Mouse (Mus musculus): Measurements from ENCODE around the gene Sirt6.
"Not testable (repeated sequence)": the region's sequence is repeated elsewhere in the genome, so short reads cannot be mapped to it uniquely, and the experiment has no call there.

Sirt6 gene

DNA sequence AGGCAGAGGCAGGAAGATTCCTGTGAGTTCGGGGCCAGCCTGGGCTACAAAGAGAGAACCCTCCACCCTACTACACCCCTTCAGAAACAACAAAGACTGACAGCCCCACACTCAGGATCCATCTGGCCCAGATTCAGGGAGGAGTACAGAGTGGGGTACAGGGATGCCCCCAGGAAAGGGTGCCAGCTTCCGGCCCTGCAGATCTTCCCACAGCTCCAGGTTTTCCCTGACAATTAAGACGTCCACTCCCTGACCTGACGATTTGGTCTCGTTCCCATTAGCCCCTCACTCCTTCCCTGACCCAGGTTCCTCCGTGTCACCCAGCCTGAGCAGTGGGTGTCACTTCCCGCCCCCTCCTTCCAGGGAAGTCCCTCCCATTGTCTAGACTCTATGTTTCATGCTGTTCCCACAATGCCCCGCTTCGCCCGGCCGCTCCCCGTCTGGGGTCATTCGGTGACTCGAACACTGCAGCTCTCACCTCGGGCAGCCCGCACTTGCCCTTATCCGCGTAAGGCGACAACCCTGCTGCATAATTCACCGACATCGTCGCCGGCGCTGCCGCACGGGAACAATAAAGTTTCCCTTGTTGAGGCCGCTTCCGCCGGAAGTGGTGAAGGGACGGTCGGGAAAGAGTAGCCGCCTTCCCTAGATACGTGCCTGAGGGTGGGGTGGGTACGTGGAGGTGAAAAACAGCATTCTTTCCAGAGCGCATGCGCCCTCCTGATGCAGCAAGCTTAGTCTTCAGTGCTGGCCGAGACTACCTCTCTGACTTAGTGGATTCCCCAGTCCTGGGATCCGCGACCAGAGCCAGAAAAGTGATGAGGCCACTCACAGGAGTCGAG is at the start of gene Sirt6:
TSS of gene Sirt6 (minus strand) at position 804 of the 842 bp plus-strand sequence.
- DNase-seq (ENCODE audit: low spot score in 2 of 2) = peak; percentile 92 to 93

DNA sequence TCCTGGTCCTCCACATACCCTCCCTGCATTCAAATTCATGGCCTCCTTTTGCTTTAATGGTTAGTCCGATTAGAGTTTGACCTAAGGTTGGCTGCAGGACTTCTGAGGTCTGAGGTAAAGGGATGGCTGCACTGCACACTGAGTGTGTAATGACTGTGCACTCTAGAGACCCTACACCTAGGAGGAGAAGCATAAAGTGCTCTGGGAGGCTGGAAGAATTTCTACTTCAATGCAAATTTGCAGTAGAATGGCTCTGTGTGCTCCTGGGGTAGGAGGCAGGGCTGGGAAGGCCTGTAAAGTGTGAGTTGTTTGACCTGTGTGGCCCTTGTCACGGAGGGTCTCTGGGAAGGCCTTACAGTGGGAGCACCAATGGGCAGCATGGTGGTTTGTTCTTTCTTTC is 28.6 kb upstream of the Sirt6 start:
- DNase-seq (ENCODE audit: low spot score in 2 of 2) = no peak

DNA sequence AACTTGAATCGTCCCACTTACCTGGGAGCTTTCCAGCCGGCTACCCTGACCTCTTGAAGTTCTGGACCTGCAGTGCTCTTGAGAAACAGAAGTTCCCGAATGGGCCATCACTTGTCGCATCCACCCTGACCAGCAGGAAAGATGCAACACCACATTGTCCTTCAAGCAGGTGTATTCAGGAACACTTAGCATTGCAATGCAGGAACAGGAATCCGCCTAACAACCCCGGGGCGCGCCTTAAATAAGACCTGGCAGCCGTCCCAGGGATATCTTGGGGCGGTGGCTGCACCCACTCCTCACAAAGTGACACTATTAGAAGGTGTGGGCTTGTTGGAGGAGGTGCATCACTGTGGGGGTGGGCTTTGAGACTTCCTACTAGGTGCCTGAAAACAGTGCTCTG is 27.6 kb upstream of the Sirt6 start:
- DNase-seq (ENCODE audit: low spot score in 2 of 2) = no peak

GRCm38 (mm10) chr10:81648803-81649775 is 21.5 kb upstream of the Sirt6 start, which contains the start of gene Gm10778:
Gene Gm10778 (plus strand): TSS chr10:81649059.
- peak; percentile 87 to 89 for DNase-seq (ENCODE audit: low spot score in 2 of 2)

DNA sequence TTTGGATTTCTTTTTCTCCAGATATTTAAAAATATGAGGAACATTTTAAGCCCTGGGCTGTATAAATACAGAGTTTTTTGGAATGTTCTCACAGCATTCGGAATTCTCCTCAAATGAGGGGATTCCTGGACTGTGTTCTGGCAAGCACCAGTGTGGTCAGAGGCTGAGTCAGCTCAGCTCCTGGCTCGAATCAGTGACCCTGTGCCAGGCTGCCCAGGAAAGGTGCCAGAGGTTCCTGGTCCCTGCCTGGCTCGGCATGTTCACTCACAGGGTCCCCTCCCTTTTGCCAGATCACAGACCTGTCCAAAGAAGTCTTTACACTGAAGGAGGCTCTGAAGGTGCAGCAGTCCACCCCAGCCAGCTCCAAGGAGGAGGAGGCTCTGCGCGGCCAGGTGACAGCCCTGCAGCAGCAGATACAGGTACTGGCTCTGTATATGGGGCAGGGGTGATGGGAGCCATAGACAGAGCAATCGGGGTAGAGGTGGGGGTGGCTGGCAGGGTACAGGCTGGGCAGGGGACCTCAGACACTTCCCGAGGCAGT is 18.5 kb upstream of the Sirt6 start:
- DNase-seq (ENCODE audit: low spot score in 2 of 2) = no peak

GRCm38 (mm10) chr10:81645391-81645790 is 17.8 kb upstream of the Sirt6 start:
- DNase-seq (ENCODE audit: low spot score in 2 of 2) = no peak

- no peak for DNase-seq (ENCODE audit: low spot score in 2 of 2)
Measured at GRCm38 (mm10) chr10:81644716-81645115, 17.1 kb upstream of the Sirt6 start.

DNA sequence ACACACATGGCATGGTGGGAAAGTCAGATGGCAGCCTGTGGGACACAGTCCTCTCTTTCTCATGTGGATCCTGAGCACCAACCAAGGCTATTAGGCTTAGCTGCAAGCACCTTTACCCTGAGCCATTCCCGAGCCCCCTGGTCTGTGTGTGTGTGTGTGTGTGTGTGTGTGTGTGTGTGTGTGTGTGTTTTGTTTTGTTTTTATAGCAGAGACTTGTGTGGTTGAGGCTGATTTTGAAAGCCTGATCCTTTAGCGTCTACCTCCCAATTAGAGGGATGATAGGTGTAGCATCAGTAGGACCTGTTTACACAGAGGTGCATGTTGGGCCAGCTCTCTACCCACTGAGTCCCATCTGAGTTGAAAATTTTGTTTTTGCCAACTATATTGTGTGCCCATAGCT is 16.6 kb upstream of the Sirt6 start:
- no peak for DNase-seq (ENCODE audit: low spot score in 2 of 2)

- peak; percentile 95 to 96 for DNase-seq (ENCODE audit: low spot score in 2 of 2)
Measured at GRCm38 (mm10) chr10:81643449-81644055, 16.0 kb upstream of the Sirt6 start.

DNA sequence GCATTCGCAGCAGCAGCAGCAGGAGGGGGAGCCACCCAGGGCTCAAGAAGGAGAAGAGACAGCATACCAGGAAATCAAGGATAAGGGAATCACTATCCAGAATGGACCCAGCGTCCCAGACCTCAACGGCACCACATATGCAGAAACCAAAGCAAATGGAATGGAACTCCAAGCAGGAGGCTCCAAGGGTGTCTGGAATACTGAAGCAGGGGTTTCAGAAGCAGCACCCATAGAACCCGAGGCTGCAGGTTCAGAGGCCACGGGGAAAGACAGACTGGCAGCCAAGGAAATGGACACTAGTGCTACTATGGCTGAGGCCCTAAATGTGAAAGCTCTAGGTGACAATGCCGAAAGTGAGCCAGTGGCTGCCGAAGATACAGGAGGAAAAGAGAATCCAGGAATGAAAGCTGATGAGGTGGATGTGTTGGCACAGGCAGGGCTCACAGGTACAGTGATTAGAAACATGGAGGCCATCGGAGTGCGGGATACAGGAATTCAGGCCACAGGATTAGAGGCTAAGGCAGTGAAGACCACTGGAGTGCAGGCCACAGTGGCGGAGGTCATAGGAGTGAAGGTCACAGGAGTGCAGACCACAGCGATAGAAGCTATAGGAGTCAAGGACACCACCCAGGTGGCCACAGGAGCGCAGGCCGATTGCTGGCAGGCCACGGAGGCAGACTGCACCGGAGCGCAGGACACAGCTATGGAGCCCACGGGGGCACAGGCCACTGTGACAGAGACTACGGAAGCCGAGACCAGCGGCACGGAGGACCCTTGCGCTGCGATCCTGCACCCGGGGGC is 15.3 kb upstream of the Sirt6 start:
- no peak for DNase-seq (ENCODE audit: low spot score in 2 of 2)

- DNase-seq (ENCODE audit: low spot score in 2 of 2) = no peak
Measured at GRCm38 (mm10) chr10:81641978-81642647, 14.5 kb upstream of the Sirt6 start.

DNA sequence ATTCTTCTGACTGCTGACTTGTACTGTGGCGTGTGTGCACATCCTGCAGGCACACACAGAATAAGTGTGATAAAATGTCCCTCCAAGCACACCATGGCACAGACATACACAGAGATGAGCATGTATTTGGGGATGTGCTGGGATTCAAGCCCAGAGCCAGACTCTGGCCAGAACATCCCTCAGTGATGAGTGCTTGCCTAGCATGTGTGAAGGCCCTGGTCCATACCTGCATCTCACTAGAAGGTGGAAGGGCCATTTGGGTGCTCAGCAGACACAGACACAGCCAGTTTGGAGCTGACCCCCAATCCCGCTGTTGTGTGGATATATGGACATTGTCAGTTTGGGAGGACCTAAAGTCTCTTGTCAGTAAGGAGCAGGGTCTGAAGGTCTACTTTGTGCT is 14.0 kb upstream of the Sirt6 start:
- DNase-seq (ENCODE audit: low spot score in 2 of 2) = no peak

DNA sequence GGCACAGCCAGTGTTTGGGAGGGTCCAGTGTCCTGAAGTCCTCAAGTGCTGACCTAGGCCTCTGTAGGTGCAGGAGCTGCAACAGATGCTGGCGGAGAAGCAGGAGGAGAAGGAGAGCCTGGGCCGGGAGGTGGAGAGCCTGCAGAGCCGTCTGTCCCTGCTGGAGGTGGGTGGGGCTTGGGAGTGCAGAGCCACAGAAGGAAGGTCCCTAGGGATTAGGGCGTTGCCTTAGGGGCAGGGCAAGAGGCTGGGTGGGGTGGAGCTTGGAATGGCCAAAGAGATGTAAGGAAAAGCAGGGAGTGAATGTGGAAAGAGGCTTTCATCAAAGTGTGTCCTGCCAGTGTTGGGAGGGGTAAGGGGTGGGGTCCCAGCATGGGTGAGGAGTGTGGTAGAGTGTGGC is 13.2 kb upstream of the Sirt6 start:
- DNase-seq (ENCODE audit: low spot score in 2 of 2) = not testable (repeated sequence)

DNA sequence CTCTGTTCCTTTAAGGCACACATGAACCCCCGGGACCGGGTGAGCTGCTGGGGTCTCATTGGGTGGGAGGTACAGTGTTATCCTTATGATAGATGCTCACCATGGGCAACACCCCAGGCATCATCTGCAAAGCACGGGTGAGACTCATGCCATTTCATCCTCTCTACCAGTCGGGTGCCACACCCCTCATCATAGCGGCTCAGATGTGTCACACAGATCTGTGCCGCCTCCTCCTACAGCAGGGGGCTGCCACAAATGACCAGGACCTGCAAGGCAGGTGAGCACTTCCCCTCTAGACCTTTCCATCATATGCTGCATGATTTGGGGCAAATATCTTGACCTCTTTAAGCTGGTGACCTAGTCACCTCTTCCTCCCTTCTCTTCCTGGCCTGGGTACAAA is 10.5 kb upstream of the Sirt6 start:
- no peak for DNase-seq (ENCODE audit: low spot score in 2 of 2)

- DNase-seq (ENCODE audit: low spot score in 2 of 2) = no peak
Measured at GRCm38 (mm10) chr10:81636338-81636737, 8.7 kb upstream of the Sirt6 start.

DNA sequence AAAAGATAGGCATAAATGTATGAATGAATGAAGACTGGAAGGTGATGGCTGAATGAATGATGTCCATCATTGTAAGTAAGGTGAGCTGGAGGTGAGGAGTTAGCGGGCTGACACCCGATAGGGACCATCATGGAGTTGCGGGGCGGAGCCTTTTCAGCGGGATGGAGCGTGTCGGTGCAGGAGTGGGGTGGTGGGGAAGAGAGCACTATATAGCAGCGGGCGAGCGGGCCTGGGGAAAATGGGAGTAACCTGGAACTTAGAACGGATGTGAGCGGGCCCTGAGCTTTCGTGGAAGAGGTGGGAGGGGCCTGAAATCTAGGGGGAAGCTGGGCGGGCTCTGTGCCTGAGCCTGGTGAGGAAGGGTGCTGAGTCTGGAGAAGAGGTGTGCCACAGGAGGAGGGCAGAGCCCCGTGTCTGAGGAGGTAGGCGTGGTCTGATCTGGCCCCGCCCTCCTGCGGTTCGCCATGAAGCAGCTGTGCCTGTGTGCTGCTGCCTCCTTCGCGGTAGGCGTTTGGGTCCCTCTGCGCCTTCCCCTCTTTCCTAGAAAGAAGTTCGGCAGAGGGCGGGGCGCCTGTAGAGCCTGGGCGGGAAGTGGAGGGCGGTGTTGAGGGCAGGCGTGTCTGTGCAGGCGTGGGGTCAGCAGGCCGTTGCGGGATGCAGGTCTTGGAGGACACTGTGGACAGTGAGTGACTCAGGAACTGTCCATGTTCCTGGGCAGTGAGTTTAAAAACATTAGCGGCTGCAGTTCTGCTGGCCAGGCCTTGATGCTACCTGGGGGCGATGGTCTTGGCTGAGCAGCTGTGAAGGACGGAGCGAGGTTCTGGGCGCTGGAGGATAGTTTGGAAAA is 5.9 kb upstream of the Sirt6 start:
- peak; percentile 68 to 73 for DNase-seq (ENCODE audit: low spot score in 2 of 2)

DNA sequence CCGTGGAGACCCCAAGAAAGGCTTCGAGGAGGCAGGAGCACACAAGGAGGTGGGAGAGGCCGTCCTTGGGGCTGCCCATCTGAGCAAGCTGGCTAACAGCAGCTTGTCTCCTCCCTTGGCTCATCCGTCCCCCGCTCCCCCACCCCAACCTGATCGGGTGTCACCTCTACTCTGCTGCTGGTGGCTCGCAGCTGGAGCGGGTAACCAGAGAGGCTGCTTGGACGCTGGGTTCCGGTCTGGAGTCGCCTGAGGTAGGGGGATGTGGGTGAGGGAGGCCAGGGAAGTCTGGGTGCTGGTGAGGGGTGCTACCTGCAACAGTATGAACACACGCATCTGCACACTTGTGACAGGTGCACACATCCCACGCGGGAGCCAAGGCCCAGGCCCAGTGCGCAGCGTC is 793 bp upstream of the Sirt6 start, which contains the start of gene Ankrd24:
TSS of gene Ankrd24 (plus strand) at position 151 of the 400 bp plus-strand sequence.
- no peak for DNase-seq (ENCODE audit: low spot score in 2 of 2)

GRCm38 (mm10) chr10:81627836-81628220 is 231 bp upstream of the Sirt6 start:
- DNase-seq (ENCODE audit: low spot score in 2 of 2) = no peak
